Mouse (Mus musculus) adrenal gland (tissue): Measurements from ENCODE around the gene Nrg3.

Experiments used
- intact Hi-C: fragments of 180-260 bp; cut with DNase I; formaldehyde crosslinking; loops from one replicate; pipeline ENCODE4 v1.15.1; 2025

Gene Nrg3

GRCm38 (mm10) chr14:38991847-38992573 is 480.9 kb downstream of the Nrg3 start:
- intact Hi-C loops = no loop called here

GRCm38 (mm10) chr14:38959367-38959766 is 513.5 kb downstream of the Nrg3 start:
- intact Hi-C loops = no loop called here

- intact Hi-C loops = no loop called here
Measured at GRCm38 (mm10) chr14:38937481-38937880, 535.4 kb downstream of the Nrg3 start.

- intact Hi-C loops = no loop called here
Measured at GRCm38 (mm10) chr14:38936483-38937054, 536.3 kb downstream of the Nrg3 start.

GRCm38 (mm10) chr14:38923652-38924051 is 549.2 kb downstream of the Nrg3 start:
- intact Hi-C loops = no loop called here

DNA sequence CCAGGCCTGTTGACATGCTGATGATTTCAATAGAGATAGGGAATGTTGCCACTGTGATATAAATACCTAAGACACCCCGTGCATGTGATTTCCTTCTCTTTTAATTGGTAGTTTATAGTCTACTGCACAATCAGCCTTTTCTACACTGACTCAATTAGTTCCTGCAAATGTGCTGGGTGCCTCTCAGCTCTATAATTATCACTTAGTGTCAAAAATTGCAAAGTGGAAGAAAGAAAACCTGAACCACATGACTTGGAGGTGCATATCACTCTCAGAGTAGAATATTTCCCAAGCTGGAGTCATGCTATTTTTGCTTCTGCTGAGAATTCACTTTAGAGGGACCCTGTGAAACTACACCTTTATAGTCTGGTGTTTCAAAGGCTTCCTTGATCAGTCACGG is 552.1 kb downstream of the Nrg3 start:
- intact Hi-C loops = no loop called here

GRCm38 (mm10) chr14:38870591-38870990 is 602.3 kb downstream of the Nrg3 start:
- intact Hi-C loops = no loop called here

DNA sequence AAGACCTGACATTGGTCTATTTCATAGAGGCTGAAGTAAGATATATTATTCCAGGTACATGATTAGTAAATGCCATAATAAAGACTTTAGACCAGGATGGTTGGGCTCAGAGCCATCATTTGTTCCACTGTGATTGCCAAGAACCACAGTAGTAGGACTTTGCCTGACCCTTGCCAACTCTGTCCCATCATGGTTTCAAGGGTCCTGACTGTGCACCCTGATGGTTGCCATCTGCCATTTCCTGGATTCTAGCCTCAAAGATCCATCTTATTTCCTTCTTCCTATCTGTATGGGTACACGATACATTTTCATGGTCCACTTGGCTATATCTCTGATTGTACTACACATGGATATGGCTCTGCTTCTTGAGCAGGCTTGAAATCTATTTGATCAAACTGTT is 625.3 kb downstream of the Nrg3 start:
- intact Hi-C loops = no loop called here

GRCm38 (mm10) chr14:38847091-38847490 is 625.8 kb downstream of the Nrg3 start:
- intact Hi-C loops = no loop called here

GRCm38 (mm10) chr14:38835006-38835405 is 637.9 kb downstream of the Nrg3 start:
- intact Hi-C loops = no loop called here

DNA sequence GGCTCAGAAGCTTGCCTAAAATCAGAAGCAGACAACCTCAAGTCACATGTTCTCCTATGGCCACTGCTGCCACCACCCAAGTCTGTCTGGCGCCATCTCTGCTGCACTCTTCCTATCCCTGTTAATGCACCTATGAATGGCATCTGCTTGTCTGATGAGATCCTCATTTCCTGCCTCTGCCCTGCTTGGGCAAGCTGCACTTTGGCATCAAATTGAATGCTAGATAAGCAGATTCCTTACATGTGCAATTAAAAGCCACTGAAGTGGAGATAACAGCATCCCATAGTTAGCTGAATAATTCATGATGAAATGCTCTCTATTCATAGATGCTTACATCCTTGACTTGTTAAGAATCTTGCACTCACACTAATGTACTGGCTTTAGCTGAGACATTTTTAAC is 648.0 kb downstream of the Nrg3 start:
- intact Hi-C loops = no loop called here

DNA sequence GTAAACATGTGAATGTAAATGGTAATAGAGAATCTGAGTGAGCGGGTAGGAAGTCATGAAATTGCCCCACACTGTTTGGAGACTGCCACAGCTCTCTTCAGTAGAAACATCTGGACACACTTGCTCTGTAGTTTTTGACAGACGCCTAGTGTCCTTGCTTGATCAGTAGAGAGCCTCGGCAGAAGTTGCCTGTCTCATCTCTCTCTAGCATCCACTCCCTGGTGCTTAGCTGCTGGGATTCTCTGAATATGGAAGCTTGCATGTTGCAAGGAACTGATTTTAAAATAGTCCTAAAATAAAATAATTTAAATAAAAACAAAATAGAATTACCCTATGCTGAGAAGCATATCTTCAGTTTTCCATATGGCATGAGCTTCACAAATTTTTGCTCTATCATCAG is 675.9 kb downstream of the Nrg3 start:
- intact Hi-C loops = no loop called here

GRCm38 (mm10) chr14:38775291-38776116 is 697.4 kb downstream of the Nrg3 start:
- intact Hi-C loops = no loop called here

DNA sequence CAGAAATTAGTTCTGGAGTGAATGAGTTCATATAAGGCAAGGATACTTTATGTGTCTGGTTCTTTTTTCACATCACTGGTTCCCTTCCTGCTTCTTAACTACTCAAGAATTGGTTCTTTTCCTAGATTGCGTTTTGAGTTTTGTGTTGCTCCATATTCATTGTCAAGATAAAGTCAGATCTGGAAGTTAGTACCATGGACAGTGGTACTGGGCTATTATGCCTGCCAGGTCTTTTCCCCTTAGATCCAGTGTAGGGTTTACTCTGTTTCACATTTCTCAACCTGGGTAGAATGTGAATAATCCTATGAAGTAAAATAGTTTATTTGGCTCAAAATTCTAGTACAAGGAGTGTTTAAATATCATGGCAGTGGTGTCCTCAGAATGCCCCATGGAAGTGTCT is 698.1 kb downstream of the Nrg3 start:
- intact Hi-C loops = no loop called here

- intact Hi-C loops = no loop called here
Measured at GRCm38 (mm10) chr14:38730465-38730864, 742.4 kb downstream of the Nrg3 start.

- intact Hi-C loops = no loop called here
Measured at GRCm38 (mm10) chr14:38703894-38704293, 769.0 kb downstream of the Nrg3 start.

DNA sequence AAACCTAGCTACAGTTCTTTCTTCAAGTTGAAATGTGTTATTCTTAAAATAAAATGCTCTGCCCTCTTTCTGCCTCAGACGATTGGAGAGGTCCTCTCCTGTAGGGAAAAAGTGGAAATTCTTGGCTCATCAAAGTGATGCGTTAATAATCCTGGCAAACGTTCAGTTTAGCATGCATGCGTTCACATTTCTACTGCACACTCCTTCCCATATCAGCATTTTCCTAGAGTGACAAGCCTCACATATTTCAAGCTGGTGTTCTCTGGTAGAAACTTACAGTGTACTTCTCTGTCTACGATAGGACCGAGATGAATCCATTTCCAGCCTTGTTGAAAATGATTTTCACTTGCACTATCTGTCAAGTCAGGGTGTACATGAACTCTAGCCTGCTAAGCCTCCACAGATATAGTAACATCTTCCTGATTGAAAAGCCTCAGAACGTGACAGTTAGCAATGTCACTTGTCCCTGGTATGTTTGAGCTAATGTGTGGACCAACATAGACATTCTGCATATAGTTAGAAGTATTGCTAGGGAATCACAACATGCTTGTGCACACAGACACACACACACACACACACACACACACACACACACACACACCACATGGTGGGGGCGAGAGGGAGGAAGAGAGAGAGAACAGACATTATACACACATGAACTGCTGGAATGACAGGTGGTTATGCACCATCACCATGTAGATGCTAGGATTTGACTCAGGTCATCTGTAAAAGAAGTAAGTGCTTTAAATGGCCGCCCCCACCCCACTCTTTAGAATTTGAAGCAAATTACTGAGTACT is 770.1 kb downstream of the Nrg3 start:
- intact Hi-C loops = no loop called here

GRCm38 (mm10) chr14:38701413-38701812 is 771.5 kb downstream of the Nrg3 start:
- intact Hi-C loops = no loop called here

GRCm38 (mm10) chr14:38700972-38701371 is 771.9 kb downstream of the Nrg3 start:
- intact Hi-C loops = no loop called here

GRCm38 (mm10) chr14:38659973-38660372 is 812.9 kb downstream of the Nrg3 start:
- intact Hi-C loops = no loop called here

GRCm38 (mm10) chr14:38637070-38637469 is 835.8 kb downstream of the Nrg3 start:
- intact Hi-C loops = no loop called here

GRCm38 (mm10) chr14:38630114-38630513 is 842.8 kb downstream of the Nrg3 start:
- intact Hi-C loops = no loop called here
